Mouse (Mus musculus): ENCODE data around the gene Cdk15.

DNA sequence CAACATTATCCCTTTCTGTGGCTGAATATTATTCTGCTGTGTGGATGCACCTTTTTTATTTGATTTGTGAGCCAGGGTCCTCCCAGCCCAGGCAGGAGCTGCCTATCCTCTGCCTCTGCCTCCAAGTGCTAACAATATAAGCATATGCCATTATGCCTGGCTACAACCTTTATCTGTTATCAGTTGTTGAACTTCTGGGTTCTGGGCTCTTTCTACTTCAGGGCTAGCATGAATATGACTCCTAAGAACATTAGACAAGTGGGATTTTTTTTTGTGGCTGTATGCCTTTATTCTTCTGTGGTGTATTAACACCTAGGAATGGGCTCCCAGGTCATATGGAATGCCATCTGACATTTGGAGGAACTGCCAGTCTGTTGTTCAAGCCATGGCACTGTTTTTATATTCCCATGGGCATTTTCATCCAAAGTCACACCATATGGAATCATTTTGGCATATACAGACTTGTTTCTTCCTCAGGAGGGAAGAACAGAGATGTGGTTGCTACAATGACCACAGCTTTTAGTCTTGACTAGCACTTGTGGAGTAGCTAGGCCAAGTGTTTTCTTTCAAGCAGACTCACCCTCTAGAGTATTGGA, 113.7 kb downstream of the Cdk15 start:
- TF ChIP-seq CTCF (IDR thresholded peaks at IDR 0.05; ENCODE audit: low read depth) (no peak), EP300 (IDR thresholded peaks at IDR 0.05; ENCODE audit: low read depth) (no peak)
